Mouse (Mus musculus) kidney, postnatal 36 days (tissue): ENCODE data around the gene Foxn3.
A peak's percentile ranks its signal among the peaks of the same experiment; 100 is the strongest.

Experiments used
- DNase-seq, 2 experiments: peaks; one replicate each; pipeline ENCODE4 v3.0.0; 2021 to 2022; ENCODE audit warnings: mixed read lengths in 2 of 2

Gene Foxn3

DNA sequence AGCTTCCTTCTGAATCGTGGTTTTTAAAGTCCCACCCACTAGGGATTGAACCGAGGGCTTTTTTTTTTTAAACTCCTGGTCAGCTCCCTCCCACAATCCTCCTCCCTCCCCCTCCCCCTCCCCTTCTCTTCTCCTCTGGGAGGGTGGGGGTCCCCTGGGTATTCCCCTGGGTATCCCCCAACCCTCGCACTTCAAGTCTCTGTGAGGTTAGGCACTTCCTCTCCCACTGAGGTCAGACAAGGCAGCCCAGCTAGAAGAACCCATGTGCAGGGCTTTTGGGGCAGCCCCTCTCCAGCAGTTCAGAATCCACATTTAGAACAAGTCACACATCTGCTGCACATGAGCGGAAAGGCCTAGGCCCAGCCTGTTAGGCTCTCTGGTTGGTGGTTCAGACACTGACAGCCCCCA is 182.5 kb downstream of the Foxn3 start:
- DNase-seq, result no peak

DNA sequence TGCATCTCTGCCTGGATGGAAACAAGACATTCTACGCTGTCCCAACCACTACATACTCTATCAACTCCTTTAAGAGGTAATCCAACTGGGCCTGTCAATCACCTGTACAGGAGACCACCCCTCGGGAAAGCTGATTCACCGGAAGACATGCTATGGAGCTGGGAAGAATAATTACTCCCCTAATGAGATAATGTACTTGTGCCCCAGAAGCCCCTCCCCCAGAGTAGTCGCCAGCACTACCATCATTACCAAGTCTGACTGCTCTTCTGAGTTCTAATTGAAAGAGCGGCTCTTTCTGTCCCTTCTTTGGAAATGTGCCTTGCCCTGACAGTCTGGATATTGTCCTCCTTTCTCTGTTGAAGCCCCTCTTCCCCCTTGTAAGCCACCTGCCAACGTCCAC is 183.3 kb downstream of the Foxn3 start:
- DNase-seq, result no peak

DNA sequence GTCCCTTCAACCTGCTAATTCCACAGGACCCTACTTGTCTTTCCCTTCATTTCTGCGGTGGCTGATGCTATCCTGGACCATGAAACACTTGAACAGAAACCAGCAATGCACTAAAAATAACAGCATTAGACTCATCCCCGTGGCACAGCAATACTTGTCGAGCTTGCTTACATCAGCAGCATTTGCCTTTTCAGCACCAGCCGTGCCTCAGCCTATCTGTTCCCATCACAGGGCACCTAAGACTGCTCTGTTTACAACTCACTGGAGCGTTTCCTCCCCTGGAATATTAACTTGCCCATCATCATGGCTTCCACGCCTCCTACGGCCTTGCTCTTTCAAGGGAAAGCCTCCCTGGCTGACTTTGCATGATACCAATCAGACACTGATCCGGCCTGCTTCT is 185.1 kb downstream of the Foxn3 start:
- DNase-seq, result peak; percentile 66 to 86

DNA sequence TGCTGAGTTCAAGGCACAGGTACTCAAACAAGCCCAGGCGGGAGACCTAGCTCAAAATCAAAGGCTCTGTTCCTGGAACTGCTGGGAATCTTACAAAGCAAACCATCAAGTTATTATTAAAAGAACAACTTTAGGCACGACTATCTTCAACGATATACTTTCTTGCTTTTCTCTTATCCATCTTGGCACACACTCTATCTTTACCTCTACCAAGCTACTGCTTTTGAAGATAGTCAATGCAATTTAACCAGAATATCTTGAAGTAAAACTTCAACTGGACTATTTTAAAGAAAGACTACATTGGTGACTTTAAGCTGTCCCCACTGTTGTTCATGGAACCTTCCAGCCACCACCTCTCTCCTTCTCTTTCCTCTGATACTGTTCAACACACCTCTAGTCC is 185.7 kb downstream of the Foxn3 start:
- no peak for DNase-seq

DNA sequence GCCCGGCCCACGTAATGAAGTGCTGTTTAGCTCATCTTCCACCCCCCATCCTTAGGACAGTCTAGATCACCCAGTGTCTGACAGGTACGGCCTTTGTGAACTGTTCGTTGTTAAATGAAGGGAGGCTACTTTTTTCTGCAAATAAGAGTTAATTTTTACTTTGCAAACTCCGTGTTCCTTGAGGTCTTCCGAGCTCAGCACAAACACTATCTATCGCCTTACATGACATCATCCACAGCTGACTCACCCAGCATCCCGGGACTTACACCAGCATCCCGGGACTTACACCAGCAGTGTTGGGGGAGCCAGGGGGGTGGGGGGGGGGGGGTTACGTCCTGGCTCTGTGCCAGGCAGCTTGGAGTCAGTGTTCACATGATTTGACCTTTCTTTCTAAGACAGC is 186.3 kb downstream of the Foxn3 start:
- DNase-seq, result peak in 1 of 2 experiments; percentile 50

DNA sequence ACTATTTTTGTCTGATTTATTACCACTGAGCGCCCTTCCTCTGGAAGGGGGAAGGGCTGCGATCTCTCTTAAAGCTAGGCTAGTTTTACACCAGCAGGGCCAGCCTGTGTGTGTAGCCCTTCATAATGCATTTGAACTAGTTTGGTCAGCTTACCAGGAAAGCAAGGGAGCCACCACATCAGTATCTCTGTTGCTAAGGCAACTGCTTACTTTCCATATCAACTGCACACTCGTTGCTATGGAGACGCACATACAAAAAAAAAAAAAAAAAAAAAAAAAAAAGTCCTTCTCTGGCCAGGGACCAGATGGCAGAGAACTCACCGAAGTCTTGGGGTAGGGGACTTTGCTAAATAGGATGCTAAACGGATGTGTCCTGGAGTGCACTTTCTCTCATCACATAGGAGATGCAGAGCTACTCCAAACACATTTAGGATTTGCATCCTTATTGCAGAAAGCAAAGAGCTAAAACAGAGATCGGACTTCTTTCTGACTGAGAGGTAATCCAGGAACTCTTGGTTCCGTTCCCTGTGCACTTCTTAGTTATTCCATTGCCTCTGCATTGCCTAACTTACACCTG is 187.4 kb downstream of the Foxn3 start:
- no peak for DNase-seq

DNA sequence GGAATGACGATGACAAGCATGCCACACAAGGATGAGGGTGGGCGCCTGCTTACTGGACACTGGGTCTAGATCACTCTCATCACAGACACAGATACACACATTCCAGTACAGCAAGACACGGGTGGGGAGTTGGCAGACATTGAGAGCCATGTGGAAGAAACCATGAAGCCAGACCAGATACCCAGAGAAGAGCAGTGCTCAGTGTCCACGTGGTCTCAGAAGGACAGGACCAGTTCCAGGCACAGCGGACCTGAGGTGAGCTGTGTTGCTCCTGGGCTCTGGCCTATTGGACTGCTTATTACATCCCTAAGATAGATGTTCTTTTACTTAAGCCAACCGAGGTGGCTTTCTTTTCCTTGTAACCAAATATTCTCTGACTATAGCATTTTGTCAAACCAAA is 188.0 kb downstream of the Foxn3 start:
- DNase-seq, result no peak

DNA sequence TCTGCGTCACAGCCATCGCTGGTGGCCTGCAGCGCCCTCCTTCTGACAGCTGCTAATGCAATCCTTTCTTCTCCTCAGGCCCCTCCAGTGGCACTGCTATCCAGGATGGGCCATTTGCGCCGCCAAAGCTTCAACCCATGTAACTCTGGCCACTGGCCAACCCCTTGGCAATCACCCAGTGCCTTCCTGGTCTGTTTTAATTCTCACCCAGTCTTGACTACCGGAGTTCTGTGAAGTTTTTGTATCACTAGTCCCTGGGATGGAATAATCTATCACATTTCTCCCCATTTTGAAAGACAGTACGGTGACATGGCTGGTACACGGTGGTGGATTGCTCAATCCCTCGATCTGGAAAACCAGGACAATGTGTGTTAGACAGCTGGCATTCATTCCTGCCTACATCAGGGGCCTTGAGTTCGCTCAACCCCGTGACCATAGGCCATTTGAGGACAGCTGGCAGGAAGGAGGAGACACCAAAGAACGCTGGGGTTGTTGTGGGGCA is 189.2 kb downstream of the Foxn3 start:
- DNase-seq, result peak; percentile 87 to 91

DNA sequence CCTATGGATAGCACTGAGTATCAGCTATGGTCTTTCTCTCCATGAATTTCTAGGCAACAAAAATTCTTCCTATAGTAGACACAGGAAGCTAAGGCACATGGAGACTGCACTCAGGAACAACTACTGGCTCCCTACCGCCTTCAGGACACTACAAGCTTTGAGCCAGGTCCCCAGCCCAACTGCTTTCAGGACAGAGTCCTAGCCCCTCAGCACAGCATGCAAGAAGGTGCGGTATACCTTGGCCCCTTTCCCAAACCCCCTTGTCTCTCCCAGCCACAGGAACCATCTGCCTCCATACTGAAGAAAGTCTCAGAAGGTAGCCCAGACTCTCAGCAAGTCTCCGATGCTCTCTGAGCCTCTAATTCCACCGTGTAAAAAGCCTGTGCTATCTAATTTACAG is 189.8 kb downstream of the Foxn3 start:
- no peak for DNase-seq

DNA sequence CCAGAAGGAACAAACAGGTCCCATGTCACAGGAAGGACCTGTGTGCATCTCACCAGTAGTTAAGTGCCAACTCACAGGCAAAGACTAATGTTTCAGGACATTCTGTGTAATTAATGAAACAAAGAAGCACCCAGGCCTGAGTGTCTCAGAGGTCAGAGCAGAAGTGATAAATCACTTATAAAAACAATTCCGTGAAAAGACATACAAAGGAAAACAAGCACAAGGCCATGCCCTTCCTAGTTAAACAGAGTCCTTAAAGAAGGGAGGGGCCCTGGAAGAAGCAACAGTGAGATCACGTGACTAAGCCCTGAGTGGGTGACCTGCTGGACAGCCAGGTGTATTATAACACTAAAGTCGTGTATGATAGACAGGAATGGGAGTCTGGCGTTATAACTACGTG is 191.9 kb downstream of the Foxn3 start:
- peak in 1 of 2 experiments; percentile 37 for DNase-seq

DNA sequence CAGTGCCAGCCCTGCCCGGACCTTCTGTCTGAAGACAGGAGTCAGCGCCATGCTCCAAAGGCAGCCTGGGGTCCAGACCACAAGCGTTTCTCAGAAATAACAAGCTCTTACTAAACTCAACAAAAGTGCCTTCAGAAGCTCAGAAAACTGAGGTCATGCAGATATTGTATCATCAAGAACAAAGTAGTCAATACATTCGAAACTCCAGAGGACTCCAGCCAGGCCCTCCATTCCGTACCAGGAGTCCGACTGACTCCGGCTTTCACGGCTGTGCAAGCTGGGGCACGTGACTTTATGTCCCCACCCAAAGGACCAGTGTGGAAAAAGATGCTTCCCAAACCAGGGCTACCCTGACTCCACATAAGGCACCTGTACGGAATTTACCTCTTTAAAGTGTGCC is 195.1 kb downstream of the Foxn3 start:
- DNase-seq, result no peak

DNA sequence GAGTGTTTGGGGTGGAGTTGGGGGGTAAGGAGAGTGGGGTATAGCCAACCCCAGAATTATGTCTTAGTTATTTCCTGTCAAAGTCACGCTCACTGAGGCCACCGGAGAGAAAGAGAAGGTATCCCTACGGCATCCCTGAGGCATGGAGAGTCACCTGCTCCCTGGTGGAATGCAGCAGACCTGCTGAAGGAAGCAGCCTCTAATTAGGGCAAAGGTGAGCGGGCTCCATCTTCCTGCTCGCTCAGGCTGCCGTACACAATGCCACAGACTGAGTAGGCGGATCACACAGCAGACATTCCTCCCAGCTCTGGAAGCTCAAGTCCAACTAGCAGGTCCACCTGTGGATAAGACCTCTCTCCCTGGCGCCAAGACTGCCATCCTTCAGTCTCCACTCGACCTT is 197.4 kb downstream of the Foxn3 start:
- DNase-seq, result peak; percentile 77 to 84

DNA sequence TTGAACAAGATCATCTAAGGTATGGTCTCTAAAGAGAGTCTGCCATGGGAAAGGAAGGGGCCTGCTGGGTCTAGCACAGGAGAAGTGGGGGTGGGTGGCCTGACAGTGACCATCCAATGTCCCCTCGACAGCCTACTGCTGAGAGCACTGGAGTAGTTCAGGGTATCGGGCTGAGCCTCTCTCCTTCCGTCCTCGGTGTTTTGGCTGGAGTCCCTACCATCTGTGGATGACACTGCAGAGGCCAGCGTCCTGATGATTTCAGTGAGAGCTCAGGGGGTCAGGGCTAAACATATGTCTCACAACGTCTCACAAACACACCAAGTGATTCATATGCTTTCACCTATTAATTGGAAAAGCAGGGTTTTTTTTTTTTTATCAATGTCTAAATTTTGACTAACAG is 199.2 kb downstream of the Foxn3 start:
- no peak for DNase-seq

DNA sequence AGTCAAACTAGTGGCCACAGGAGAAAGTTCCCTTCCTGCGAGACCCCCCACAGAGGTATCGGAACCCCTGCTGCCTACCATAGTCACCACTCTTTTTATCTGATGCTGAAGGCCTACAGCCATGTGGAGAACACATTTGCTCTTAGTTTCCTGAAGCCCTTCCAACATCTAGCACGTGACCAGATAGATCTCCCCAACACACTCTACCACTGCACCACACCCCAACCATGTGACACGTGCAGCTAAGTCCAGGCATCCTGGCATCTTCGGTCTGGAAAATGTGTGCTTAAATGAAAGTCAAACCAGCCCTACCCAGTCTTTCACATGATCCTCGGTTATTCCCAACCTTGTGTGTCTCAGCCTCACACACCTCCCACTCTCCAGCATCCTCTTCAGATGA is 200.4 kb downstream of the Foxn3 start:
- no peak for DNase-seq

DNA sequence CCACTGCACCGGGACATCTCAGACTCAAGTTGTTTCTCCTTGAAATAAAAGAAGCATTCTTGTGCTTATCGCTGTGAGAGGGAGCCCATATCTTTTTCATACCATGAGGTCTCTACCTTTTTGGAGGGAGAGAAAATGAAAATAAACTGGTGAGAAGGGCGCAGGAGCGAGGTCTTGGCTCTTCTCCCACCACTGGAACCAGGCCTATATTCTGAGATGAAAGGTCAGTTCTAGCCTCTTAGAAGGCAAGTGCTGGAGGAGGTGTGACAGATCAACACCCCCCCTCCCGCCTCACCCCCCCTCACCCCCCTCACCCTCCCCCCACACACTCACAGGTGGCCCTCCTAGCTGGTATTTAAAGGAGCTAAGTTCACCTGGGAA is 201.6 kb downstream of the Foxn3 start:
- DNase-seq, result peak in 1 of 2 experiments; percentile 62

DNA sequence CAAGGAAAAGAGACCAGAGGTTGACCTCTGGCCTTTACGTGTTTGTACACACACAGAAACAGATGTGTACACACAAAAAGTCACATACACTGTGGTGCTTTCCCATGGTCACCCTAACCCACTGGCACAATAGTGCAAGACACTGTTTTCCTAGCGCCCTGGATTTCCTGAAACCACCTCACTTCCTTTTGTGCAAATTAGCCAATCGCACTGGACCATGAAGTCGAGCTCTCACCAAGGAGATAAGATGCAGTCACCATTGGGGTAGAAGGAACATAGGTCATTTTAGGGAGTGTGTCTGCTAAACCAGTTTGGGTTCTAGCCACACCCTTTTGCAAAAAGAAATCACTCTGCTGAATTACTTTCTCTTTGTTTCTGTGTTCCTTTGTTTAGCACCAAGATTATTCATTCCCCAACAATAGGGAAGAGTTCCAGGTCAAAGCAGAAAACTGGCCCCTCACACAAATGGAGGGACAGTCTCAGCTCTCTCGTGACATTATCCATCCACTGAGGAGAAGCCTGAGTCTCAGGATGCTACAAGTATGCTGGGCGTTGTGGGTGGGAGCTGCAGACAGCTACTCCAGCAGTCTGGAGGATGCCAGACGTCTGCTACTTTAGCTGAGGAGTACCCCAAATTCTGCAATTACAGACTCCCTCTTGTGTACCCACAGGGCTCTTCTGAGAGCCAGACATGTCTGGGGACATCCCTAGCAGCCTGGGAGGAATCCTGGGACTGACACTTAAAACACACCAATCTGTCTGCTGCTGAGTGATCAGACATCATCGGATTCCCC is 202.2 kb downstream of the Foxn3 start:
- DNase-seq, result no peak

DNA sequence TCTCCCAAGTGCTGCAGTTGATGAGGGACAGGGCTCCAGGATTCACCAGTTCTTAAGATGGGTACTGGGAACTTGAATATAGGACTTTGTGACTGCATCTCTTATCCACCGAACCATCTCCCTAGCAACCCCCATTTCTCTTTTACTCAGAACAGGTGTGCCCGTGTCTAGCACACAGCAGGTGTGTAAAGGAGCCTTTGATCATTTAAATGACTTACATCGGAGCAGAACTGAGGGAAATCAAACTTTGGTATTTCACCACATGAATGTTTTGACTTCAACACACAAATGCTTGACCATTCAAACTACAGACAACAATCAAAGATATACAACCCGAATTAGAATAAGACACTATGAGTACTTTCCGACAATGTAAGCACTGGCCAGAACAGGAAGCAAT is 204.7 kb downstream of the Foxn3 start:
- no peak for DNase-seq

DNA sequence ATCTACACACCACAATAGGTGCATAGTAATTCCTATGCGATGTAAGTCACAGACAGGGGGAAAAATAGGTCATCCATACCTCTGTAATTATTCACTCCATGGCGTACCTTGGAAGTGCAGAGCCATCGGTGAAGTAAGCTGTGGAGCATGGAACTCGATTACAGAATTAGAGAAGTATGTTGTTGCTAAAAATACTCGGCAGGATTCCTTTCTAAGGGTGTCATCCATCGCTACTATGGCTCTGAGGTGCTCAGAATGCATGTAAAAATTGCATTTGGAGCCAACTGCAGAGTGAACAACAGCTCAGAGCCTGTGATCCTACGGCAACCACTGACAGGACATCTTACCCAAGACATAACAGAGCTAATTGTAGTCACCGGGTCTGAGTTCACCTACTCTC is 206.7 kb downstream of the Foxn3 start:
- no peak for DNase-seq

DNA sequence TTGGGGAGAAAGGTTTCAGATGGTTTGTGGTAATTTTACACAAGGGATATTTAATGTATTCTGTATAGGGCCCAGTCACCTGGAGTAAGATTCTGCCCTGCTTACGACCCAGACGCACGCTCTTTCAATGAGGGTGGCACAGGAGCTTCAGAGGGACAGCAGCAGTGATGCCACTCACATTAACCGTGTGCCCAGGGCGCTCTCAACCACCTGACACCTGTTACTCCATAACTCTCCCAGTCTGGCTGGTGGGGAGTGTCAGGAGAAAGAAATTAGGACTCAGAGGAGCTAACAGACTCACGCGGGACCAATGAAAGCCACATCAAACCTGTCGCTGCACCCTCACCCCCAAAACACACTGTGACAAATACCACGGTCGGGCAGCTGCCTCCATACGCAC is 209.7 kb downstream of the Foxn3 start:
- no peak for DNase-seq

DNA sequence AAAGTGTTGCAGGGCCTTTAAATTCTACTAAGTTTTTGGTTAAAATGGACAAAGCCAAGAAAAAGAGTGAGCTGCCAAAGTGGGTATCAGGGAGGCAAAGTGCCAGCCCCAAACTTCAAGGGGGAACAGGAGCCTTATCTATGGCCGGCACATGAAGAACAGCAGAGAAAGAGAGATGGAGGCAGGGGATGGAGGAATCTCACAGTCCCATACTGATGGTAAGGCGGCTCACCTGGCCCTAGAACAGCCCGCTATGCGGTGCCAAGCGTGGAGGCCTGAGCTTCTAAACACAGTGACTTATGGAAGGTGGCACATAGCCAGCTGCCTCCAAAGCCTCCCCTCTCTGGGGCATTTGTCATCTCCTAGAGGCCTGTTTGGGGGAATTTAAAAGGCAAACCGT is 210.8 kb downstream of the Foxn3 start:
- DNase-seq, result no peak

DNA sequence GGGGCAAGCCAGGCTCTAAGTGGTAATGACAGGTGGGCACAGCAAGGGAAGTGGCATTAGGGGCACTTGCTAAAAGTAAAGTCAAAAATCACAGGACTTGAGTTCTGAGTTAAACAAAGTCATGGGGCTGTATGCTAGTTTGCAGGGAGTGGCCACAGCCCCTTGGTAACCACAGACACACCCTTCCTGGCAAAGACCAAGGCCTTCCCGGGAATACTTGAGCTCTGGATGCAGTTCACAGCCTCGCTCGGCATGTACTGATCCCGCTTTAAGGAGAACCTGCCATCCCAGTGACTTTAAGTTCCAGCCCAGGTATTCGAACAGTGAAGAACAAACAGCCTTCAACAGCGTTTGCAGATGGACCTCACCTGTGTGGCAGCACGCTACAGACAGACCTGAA is 211.2 kb downstream of the Foxn3 start:
- DNase-seq, result peak in 1 of 2 experiments; percentile 43

DNA sequence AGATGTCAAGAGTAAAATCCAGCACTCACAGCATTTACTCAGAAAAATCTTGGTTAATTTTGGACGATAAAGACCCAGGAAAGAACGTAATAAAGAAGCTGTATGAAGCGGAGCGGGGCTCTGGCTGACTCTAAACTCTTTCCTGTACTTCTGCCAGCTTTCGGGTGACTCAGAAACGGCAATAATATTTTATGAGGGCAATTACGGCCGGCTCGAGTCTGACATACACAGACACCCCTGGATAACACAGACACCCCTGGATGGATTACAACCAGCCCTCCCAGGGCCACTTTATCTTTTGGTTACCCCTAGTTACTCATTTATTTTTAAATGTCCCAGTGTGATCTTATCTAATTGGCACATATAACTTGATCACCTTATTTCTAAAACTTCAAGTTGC is 211.7 kb downstream of the Foxn3 start:
- no peak for DNase-seq

DNA sequence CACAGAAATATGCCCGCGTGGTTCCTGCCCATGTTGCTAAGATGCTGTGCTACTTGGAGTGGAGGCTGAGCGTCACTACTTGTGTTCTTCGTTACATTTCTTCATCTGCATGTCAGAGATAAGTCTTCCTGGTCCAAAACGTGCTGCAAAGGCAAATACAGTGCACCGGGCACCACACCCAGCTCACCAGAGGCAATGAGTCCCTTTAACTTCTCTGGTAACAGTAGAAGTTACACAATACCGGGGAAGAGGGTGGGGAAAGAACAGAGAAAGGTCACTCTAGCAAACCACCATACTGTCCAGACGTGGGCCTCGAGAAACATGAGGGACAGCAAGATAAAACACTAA is 213.8 kb downstream of the Foxn3 start:
- DNase-seq, result no peak

DNA sequence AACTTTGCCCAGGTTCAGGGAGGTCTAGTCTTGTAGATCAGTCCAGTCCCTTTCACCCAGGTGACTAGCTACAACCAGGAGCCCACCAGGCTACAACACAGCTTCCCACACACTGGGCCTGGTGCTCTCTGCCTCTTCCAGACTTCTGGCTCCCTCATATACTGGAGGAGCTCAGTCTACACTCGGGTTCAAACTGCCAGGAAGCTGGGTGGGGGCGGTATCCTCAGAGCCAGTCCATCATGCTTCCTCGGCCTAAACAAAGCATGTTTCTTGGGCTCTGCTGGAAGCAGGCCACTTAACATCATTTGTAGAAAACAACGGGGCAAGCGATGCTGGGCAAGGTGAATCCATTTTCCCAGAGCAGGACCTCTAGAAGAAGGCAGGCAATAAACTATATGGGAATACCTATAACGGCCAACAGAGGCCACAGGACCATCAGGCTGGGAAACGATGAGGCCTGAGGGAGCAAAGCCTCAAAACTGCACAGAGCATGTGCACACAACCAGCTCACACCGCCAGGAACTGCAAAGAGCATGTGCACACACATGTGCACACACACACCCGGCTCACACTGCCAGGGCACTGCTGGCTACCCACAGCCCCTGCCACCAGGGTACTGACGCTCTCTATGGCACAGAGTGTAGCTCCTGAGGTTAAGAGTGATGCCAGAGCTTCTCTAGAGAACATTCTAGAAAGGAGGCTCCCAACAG is 214.3 kb downstream of the Foxn3 start:
- no peak for DNase-seq
